Mouse (Mus musculus): ENCODE measurements around the gene Xpo1. TPM values are rescaled to one million over a fixed set of nuclear protein-coding genes. Genes with fewer than 3 reads are reported as not detected.
"Not testable (repeated sequence)": the region's sequence is repeated elsewhere in the genome, so short reads cannot be mapped to it uniquely, and the experiment has no call there.

The Xpo1 gene
- total RNA-seq, 2 experiments from 2014 or later, result 19.9 to 26.5 TPM

DNA sequence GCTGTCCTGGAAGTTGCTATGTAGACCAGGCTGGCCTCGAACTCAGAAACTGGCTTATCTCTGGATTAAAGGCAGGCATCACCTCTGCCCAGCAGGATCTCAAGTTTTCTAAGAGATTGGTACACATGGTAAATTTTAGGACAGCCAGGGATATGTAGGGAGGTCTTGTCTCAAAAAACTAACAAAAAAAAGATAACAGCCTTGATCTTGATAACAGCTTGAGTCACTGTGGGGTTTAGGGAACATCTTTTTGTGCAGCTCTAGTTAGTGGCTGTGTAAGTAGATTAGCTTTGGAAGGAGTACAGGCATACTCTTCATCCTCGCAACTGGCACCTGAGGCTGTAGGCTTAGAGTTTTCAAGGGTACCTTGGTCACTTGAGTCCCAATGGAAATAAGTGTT, 41.5 kb downstream of the Xpo1 start:
- no peak for DNase-seq (ENCODE audit: low spot score)

DNA sequence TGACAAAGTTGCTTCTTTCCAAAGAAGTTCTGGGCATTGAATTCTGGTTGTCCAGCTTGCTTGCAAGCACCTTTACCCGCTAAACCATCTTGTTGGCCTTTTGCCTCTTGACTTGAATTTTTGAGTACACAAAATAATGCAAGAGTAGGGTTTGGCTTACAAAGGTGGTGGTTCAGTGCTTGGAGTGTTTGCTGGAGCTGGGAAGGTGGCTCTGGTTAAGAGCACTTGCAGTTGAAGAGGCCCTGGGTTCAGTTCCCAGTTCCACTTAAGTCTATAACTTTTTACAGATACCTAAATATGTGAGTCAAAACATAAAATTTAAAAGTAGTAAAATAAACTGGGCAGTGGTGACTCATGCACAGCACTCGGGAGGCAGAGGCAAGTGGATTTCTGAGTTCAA, 42.5 kb downstream of the Xpo1 start:
- no peak for DNase-seq (ENCODE audit: low spot score)

DNA sequence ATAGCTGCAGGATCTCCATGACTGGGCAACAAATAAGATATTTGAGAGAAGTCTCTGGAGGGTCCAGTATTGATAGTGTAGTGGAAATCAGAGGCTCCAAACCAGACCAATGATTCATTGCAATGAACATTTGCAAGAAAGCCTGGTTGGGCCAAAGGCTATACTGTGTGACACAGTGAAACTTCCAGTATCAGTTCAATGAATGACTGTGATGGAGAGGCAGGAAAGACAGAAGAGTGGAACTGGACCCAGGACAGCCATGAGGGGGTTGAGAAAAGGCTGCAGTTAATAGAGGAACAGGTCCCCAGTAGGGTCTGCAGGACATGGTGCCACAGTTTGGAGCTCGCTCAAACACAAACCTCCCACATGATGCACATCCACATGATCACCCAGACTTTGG, 44.1 kb downstream of the Xpo1 start:
- DNase-seq (ENCODE audit: low spot score), result no peak

DNA sequence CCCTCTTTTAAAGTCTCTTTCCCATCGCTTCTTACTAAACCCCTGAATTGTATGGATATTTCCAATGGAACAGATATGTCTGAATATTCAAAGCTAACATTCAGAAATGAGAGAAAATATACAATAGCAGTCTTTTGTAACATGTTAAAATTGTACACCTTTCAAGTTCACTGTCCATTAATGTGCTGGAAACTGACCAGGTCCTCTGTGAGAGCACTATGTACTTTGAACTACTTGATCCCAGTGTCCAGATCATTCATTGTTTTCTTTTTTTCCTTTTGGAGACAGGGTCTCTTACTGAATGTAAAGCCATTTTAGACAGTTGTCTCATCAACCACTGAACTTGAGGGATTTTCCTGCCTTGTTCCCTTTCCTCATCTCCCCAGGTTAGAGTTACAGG, 47.3 kb downstream of the Xpo1 start:
- DNase-seq (ENCODE audit: low spot score), result no peak

DNA sequence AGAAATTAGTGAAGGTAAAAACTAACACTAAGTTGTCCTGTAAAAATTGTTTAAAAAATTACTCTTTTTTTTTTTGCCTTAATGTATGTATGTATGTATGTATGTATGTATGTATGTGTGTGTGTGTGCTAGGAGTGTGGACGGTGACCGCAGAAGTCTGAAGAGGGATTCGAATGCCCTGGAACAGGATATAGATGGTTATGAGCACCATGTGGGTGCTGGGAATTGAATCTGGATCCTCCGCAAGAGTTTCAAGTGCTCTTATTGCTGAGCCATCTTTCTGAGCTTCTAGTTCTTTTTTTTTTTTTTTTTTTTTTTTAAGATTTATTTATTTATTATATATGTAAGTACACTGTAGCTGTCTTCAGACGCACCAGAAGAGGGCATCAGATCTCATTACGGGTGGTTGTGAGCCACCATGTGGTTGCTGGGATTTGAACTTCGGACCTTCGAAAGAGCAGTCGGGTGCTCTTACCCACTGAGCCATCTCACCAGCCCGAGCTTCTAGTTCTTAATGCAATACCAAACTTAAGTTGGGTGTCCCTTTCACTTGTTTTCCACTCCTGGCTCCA, 49.3 kb downstream of the Xpo1 start:
- DNase-seq (ENCODE audit: low spot score), result not testable (repeated sequence)

DNA sequence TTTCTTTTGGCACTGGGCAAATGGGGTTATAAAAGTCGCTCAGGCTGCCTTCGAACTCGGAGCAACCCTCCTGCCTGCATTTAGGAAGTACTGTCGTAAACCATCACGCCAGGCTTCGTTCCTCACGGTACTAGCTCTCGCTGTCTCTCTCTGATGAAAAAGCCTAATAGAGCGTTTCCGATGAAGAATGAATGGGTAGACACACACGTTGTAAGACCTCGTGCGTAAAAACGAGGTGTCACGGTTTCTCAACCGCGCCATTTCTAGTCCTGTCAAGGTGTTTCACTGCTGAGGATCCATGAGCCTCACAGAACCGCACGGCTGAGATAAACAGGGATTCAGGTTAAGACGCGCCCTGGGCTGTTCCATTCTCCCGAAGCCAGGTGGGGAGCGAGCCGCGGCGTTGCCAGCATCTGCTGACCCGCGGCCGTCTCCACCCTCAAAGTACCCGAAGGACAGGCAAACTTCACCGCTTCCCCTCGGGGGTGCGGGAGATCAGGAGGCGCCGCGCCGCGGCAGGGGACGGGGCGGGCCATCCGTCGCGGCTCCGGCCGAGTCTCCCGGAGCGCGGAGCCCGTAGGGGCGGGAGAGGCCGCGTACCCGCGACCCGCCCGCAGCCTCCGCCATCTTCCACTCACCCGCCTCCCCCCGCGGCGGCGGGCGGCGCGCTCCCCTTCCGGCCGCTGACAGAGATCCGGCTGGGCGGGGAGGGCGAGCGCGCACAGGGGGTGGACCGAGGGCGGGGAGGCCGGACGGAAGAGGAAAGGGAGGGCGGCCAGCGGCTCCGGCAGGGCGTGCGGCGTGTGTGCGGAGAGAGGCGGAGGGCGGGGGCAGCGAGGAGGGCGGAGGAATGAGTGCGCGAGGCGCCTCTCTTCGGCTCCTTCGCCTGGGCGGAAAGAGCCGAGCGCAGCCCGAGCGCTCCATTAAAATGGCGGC, 50.1 kb downstream of the Xpo1 start:
- DNase-seq (ENCODE audit: low spot score), result peak; percentile 96

GRCm38 (mm10) chr11:23306764-23307565, 51.1 kb downstream of the Xpo1 start, which contains the start of gene Usp34:
TSS of gene Usp34 (plus strand) at chr11:23306895.
- peak; percentile 53 for DNase-seq (ENCODE audit: low spot score)

GRCm38 (mm10) chr11:23307566-23307920, 51.7 kb downstream of the Xpo1 start:
- no peak for DNase-seq (ENCODE audit: low spot score)

DNA sequence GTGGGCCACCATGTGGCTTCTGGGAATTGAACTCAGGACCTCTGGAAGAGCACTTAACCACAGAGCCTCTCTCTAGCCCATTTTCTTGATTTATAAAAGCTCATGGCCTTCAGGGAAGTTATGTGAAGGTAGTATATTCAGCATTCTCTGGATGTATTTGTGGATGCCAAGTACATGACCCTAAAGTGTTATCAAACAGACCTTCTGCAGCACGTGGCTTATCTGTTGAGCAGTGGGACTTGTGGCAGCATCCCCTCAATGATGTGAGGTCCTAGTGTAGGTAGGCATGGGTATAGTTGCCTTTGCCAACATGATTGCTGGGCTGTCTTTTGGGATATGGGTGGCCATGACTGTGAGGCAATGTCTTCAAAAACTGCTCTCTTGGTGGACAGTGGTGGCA, 57.7 kb downstream of the Xpo1 start:
- no peak for DNase-seq (ENCODE audit: low spot score)

- DNase-seq (ENCODE audit: low spot score), result no peak
Measured at GRCm38 (mm10) chr11:23329413-23329812, 73.6 kb downstream of the Xpo1 start.

DNA sequence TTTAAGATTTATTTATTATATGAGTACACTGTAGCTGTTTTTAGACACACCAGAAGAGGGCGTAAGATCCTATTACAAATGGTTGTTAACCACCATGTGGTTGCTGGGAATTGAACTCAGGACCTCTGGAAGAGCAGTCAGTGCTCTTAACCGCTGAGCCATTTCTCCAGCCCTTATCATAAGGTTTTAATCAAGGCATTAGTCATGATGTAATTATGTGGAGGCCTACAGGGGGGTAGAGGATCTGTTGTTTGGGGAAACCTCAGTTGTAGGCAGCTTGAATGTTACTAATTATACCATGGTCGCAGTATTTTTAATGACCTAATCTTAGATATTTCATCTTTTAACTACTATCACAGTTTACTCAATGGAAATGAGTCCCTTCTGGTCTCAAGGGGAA, 76.3 kb downstream of the Xpo1 start:
- no peak for DNase-seq (ENCODE audit: low spot score)

GRCm38 (mm10) chr11:23335160-23335559, 79.3 kb downstream of the Xpo1 start:
- no peak for DNase-seq (ENCODE audit: low spot score)

Other genes with a start within 250 kb of the Xpo1 start
- 1 to 10 TPM; 4.2 to 5.1 TPM for gene Fam161a, start 248.5 kb upstream of the Xpo1 start, total RNA-seq (2021)
- 10 to 100 TPM; 38.7 to 41.4 TPM for gene Usp34, start 50.9 kb downstream of the Xpo1 start, total RNA-seq (2021)
- gene Ahsa2, start 242.0 kb downstream of the Xpo1 start, total RNA-seq (2021), result 10 to 100 TPM; 33.8 to 37.5 TPM